Mouse (Mus musculus): ENCODE data around the gene Anp32e. TPM values are rescaled to one million over a fixed set of nuclear protein-coding genes. Genes with fewer than 3 reads are reported as not detected.
"Not testable (repeated sequence)": the region's sequence is repeated elsewhere in the genome, so short reads cannot be mapped to it uniquely, and the experiment has no call there.

Anp32e gene
- polyA plus RNA-seq, 1 experiment from 2014 or later = 72.5 TPM

GRCm38 (mm10) chr3:95889664-95890063, 39.4 kb upstream of the Anp32e start:
- Histone ChIP-seq H3K4me1 (ENCODE audit: insufficient read depth, low read depth, low read length) (no peaks in the 10 kb centered on the region), H3K27me3 (replicated peaks; ENCODE audit: insufficient read depth, low read length) (no peaks in the 10 kb centered on the region), H3K9ac (replicated peaks; ENCODE audit: low read depth) (no peak overlapping the region), H3K36me3 (ENCODE audit: insufficient read depth, low read length) (0 out of 2 replicates have a peak, but pooled peaks cover 3% of the 10 kb centered on the region), H3K27ac (ENCODE audit: low read length) (peak overlapping the region; percentile 9; the same call in 1 of the 2 replicates), H3K4me3 (ENCODE audit: low read depth, low read length) (no peak overlapping the region), H3K9me3 (ENCODE audit: low read length) (no peaks in the 10 kb centered on the region), H3K4me2 (replicated peaks; ENCODE audit: low read depth, low read length) (0 out of 2 replicates have a peak overlapping the region, but pooled peaks have one; percentile 68)
- WGBS = 69% methylated on average over 3 of the region's 3 CpGs
- DNase-seq (ENCODE audit: low spot score) = no peak
- no peak for ATAC-seq
- no peak for TF ChIP-seq EP300 (IDR thresholded peaks at IDR 0.05)
- TF ChIP-seq CTCF (IDR thresholded peaks at IDR 0.05) = no peak

GRCm38 (mm10) chr3:95891211-95892065, 37.6 kb upstream of the Anp32e start, which contains the start of gene BC028528:
Gene BC028528 (minus strand): TSS chr3:95892005.
- peak within 1 kb of the TSS; percentile 46 for H3K9ac ChIP-seq (replicated peaks; ENCODE audit: low read depth)
- peak within 1 kb of the TSS; percentile 68 for H3K4me2 ChIP-seq (replicated peaks; ENCODE audit: low read depth, low read length)
- peak; percentile 27 for ATAC-seq
- H3K27ac ChIP-seq (ENCODE audit: low read length) = peak within 1 kb of the TSS; percentile 89
- H3K36me3 ChIP-seq (ENCODE audit: insufficient read depth, low read length) = 0 out of 2 replicates have a peak, but pooled peaks cover 3% of the 10 kb centered on the region
- peak within 1 kb of the TSS; percentile 34 for H3K4me3 ChIP-seq (ENCODE audit: low read depth, low read length)
- DNase-seq (ENCODE audit: low spot score) = peak; percentile 81
- TF ChIP-seq CTCF (IDR thresholded peaks at IDR 0.05) (no peak), EP300 (IDR thresholded peaks at IDR 0.05) (peak; percentile 30; the same call in 1 of the 2 replicates)
- WGBS = 14% methylated on average over 12 of the region's 12 CpGs
- no peaks in the 10 kb centered on the region for H3K27me3 ChIP-seq (replicated peaks; ENCODE audit: insufficient read depth, low read length)
- no peaks in the 10 kb centered on the region for H3K9me3 ChIP-seq (ENCODE audit: low read length)
- H3K4me1 ChIP-seq (ENCODE audit: insufficient read depth, low read depth, low read length) = 0 out of 2 replicates have a peak, but pooled peaks cover 2% of the 10 kb centered on the region

- peak; percentile 44 for DNase-seq (ENCODE audit: low spot score)
- H3K27me3 ChIP-seq (replicated peaks; ENCODE audit: insufficient read depth, low read length) = no peaks in the 10 kb centered on the region
- 0 out of 2 replicates have a peak, but pooled peaks cover 3% of the 10 kb centered on the region for H3K36me3 ChIP-seq (ENCODE audit: insufficient read depth, low read length)
- 28% methylated on average over 11 of the region's 11 CpGs for WGBS
- no peak for TF ChIP-seq EP300 (IDR thresholded peaks at IDR 0.05)
- TF ChIP-seq CTCF (IDR thresholded peaks at IDR 0.05) = no peak
- H3K4me3 ChIP-seq (ENCODE audit: low read depth, low read length) = peak overlapping the region; percentile 34
- 0 out of 2 replicates have a peak, but pooled peaks cover 2% of the 10 kb centered on the region for H3K4me1 ChIP-seq (ENCODE audit: insufficient read depth, low read depth, low read length)
- no peaks in the 10 kb centered on the region for H3K9me3 ChIP-seq (ENCODE audit: low read length)
- H3K9ac ChIP-seq (replicated peaks; ENCODE audit: low read depth) = peak overlapping the region; percentile 46; the same call in 1 of the 2 replicates
- peak overlapping the region; percentile 68 for H3K4me2 ChIP-seq (replicated peaks; ENCODE audit: low read depth, low read length)
- ATAC-seq = no peak
- H3K27ac ChIP-seq (ENCODE audit: low read length) = peak overlapping the region; percentile 89
Observed at GRCm38 (mm10) chr3:95892066-95893052, 36.7 kb upstream of the Anp32e start.

GRCm38 (mm10) chr3:95893126-95893525, 35.9 kb upstream of the Anp32e start:
- peak overlapping the region; percentile 89 for H3K27ac ChIP-seq (ENCODE audit: low read length)
- H3K27me3 ChIP-seq (replicated peaks; ENCODE audit: insufficient read depth, low read length) = no peaks in the 10 kb centered on the region
- DNase-seq (ENCODE audit: low spot score) = no peak
- peak overlapping the region; percentile 68 for H3K4me2 ChIP-seq (replicated peaks; ENCODE audit: low read depth, low read length)
- peak overlapping the region; percentile 58 for H3K4me3 ChIP-seq (ENCODE audit: low read depth, low read length)
- ATAC-seq = peak; percentile 55
- no peak overlapping the region; the same call in 1 of the 2 replicates for H3K9ac ChIP-seq (replicated peaks; ENCODE audit: low read depth)
- 13% methylated on average over 7 of the region's 7 CpGs for WGBS
- no peaks in the 10 kb centered on the region for H3K9me3 ChIP-seq (ENCODE audit: low read length)
- H3K36me3 ChIP-seq (ENCODE audit: insufficient read depth, low read length) = peaks cover 4% of the 10 kb centered on the region
- TF ChIP-seq EP300 (IDR thresholded peaks at IDR 0.05) (0 out of 2 replicates have a peak, but pooled peaks have one; percentile 61), CTCF (IDR thresholded peaks at IDR 0.05) (no peak)
- H3K4me1 ChIP-seq (ENCODE audit: insufficient read depth, low read depth, low read length) = 0 out of 2 replicates have a peak, but pooled peaks cover 2% of the 10 kb centered on the region

GRCm38 (mm10) chr3:95893606-95894316, 35.3 kb upstream of the Anp32e start, which contains the start of gene Aph1a:
Gene Aph1a (plus strand): TSS chr3:95893969.
- peak within 1 kb of the TSS; percentile 68 for H3K4me2 ChIP-seq (replicated peaks; ENCODE audit: low read depth, low read length)
- not testable (repeated sequence) for H3K36me3 ChIP-seq (ENCODE audit: insufficient read depth, low read length); H3K4me1 ChIP-seq (ENCODE audit: insufficient read depth, low read depth, low read length); H3K27me3 ChIP-seq (replicated peaks; ENCODE audit: insufficient read depth, low read length); H3K9me3 ChIP-seq (ENCODE audit: low read length)
- peak within 1 kb of the TSS; percentile 65 for H3K9ac ChIP-seq (replicated peaks; ENCODE audit: low read depth)
- ATAC-seq (peak; percentile 97), DNase-seq (ENCODE audit: low spot score) (peak; percentile 100)
- H3K4me3 ChIP-seq (ENCODE audit: low read depth, low read length) = peak within 1 kb of the TSS; percentile 58
- under 1% methylated on average over 25 of the region's 43 CpGs for WGBS
- peak within 1 kb of the TSS; percentile 93 for H3K27ac ChIP-seq (ENCODE audit: low read length)

All from lung, postnatal 0 days (tissue).